Mouse (Mus musculus) retina, adult 2 months (tissue): ENCODE measurements around the gene Heatr4.

Experiments
- DNase-seq: peaks from one replicate; pipeline ENCODE4 v3.0.0-alpha.2; 2012; ENCODE audit warnings: low read depth, low spot score

Heatr4 gene

DNA sequence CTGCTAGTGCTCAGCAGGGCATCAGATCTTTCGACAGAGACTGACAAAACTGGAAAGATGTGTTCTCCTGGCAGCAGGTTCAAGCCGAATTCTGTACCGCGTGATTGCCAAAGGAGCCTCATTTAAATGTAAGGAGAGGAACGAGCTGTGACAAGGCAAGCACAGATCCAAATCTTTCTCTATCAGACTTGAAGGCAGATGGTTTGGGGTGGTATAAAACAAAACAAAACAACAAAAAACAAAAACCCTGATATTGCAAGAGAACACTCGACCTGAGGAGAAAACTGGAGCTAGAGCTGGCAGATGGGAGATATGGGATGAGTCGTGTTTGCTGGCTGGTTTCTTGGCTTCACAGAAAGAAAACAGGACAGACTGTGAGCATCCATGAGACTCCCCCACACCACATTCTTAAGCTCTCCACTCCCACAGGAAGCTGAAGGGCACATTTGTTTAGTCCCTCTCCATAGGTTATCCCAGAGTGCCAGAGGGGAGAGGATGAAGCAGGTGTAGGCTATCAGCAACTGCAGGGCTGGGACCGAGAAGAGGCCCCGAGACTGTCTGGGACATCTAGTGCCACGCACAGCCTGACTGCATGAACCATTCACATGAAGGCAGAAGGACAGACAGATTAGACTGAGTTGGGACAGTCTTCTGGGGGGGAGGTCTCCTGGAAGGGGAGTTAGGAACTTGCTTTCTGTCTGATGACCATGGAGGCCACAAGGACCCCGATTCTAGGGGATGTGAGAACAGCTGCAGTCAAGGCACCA lies 13.9 kb upstream of the Heatr4 start:
- DNase-seq, result no peak

DNA sequence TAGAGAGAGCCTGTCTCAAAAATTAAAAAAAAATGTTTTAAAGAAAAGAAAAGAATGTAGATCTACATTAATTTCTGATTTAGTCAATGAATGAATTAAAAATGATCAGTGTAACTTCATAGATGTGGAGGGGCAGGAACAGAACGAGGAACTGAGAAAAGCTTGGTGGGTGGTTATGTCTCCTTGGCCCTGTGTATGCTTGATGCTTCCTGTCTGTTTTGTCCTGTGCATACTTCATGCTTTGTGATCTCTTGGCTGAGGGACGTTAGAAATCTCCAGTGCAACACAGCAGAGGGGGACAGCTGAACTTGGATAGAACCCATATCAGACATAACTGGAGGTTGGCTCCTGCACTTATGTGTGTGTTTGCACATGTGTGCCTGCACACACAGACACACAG lies 12.6 kb upstream of the Heatr4 start:
- DNase-seq, result no peak

GRCm38 (mm10) chr12:83989378-83989777 lies 4.7 kb upstream of the Heatr4 start:
- DNase-seq, result no peak

- DNase-seq, result no peak
Measured at GRCm38 (mm10) chr12:83988483-83988882, 3.8 kb upstream of the Heatr4 start.

DNA sequence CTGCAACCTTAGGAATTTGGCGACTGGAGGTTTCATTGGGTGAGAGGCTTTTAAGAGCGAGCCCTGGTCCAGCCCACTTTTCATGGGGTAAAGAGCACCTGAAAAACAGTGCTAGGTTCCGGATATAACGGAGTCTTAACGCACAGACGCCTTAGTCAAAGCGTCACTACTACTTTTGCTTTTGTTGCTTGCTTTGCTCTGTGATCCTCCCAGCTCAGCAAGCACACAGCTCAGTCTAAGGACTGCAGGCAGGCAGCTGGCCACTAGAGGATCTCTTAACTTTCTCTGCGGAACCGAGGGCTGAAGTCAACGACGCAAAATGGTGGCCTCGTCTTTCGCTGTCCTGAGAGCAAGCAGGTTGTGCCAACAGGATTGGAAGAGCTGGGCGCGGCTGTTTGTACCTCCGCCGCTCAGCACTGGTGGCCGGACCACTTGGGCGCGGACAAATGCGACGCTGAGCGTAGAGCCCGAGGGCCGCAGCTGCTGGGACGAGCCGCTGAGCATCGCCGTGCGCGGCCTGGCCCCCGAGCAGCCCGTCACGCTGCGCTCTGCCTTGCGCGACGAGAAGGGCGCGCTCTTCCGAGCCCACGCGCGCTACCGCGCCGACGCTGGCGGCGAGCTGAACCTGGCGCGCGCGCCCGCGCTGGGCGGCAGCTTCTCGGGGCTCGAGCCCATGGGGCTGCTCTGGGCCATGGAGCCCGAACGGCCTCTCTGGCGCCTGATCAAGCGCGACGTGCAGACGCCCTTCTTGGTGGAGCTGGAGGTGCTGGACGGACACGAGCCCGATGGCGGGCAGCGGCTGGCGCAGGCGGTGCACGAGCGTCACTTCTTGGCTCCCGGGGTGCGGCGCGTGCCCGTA lies 3.2 kb upstream of the Heatr4 start, which contains the start of gene Acot2:
Acot2 (plus strand) TSS at position 279 of the 859 bp plus-strand sequence.
- peak; percentile 59 for DNase-seq

GRCm38 (mm10) chr12:83987242-83987582 lies 2.6 kb upstream of the Heatr4 start:
- DNase-seq, result no peak

GRCm38 (mm10) chr12:83981615-83982014 lies 3.0 kb downstream of the Heatr4 start:
- DNase-seq, result no peak

DNA sequence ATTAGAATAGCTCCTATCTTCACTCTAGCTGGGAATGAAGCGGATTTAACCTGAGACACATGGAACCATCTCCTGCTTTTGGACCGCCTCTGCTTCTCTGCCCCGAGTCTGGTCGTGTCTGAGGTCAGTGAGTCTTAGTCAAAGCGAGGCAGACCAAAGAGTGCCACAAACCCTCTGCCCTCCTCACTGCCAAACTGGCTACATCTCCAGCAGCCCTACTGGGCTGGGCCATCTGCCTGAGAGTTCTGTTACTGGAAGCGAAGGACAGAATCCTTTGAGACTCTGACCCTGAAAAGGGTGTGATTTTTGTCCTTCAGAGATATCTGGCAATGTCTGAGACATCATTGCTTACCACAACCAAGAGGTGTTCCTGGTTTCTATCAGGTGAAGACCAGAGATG lies 5.8 kb downstream of the Heatr4 start:
- no peak for DNase-seq

GRCm38 (mm10) chr12:83972117-83972516 lies 12.5 kb downstream of the Heatr4 start:
- no peak for DNase-seq

GRCm38 (mm10) chr12:83965235-83965634 lies 19.4 kb downstream of the Heatr4 start:
- no peak for DNase-seq

GRCm38 (mm10) chr12:83958278-83958677 lies 26.4 kb downstream of the Heatr4 start:
- no peak for DNase-seq

DNA sequence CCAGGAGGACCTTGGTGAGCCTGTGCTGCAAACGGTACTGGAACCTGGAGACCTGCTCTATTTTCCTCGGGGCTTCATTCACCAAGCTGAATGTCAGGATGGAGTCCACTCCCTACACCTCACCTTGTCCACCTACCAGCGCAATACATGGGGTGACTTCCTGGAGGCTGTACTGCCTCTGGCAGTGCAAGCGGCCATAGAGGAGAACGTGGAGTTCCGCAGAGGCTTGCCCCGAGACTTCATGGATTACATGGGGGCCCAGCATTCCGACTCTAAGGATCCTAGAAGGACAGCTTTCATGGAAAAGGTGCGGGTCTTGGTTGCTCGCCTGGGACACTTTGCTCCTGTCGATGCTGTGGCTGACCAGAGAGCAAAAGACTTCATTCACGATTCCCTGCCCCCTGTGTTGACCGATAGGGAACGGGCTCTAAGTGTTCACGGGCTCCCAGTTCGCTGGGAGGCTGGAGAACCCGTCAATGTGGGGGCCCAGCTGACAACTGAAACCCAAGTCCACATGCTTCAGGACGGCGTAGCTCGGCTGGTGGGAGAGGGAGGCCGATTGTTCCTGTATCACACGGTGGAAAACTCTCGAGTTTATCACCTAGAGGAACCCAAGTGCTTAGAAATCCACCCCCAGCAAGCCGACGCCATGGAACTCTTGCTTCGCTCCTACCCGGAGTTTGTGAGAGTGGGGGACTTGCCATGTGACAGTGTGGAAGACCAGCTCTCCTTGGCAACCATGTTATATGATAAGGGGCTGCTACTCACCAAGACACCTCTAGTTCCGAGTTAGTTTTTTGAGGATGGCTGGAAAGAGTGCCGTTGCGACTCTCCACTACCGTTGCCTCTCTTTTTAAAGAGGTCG lies 32.7 kb downstream of the Heatr4 start:
- no peak for DNase-seq

DNA sequence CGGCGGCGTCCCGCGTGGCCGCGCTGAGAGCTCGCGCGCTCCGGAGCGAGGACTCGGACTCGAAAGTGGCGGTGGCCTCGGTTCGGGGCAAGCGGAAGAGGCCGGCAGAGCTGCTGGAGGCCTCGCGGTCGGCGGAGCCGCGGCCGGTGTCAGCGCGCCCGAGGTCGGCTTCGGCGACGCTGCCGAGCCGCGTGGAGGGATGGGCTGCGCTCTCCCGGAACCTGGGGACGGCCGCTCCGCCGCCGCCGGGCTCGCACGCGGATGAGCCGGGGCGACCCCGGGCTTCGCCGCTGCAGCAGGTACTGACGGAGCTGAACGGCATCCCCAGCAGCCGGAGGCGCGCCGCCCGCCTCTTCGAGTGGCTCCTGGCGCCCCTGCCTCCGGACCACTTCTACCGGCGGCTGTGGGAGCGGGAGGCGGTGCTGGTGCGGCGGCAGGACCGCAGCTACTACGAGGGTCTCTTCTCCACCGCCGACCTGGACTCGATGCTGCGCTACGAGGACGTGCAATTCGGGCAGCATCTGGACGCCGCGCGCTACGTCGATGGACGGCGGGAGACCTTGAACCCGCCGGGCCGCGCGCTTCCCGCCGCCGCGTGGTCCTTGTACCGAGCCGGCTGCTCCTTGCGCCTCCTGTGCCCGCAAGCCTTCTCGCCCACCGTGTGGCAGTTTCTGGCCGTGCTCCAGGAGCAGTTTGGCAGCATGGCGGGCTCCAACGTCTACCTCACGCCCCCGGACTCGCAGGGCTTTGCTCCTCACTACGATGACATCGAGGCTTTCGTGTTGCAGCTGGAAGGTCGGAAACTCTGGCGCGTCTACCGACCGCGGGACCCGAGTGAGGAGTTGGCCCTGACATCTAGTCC lies 33.6 kb downstream of the Heatr4 start:
- DNase-seq, result no peak

- DNase-seq, result peak; percentile 55
Measured at GRCm38 (mm10) chr12:83950493-83950839, 34.2 kb downstream of the Heatr4 start, which contains the start of gene Riox1. Gene Riox1, plus strand, starts transcription at chr12:83950608.

- no peak for DNase-seq
Measured at GRCm38 (mm10) chr12:83949776-83950492, 34.7 kb downstream of the Heatr4 start.

GRCm38 (mm10) chr12:83949043-83949442 lies 35.6 kb downstream of the Heatr4 start:
- DNase-seq, result no peak

DNA sequence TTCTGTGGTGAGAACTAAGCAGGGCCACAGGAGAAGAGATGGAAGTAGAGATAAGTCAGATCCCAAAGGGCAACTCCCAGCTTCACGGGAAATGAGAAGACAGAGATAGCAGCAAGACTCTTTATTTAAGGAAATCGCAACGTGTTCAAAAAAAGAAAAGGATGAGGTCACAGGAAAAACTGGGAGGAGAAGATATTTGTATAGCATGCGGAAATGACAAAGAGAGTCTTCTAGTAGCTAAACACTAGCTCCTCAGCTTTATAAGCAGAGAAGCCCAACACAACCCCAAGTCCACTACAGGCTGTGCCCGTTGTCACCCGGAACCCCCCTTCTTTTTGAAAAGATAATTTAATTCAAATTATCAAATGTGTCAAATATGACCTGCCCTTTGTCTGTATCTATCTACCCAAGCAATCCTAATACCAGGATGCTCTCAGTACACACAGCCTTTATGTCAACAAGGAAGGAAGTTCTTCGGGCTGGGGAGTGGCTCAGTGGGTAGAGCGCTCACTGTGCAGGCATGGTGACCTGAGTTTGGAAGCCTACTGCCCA lies 37.3 kb downstream of the Heatr4 start:
- DNase-seq, result no peak

GRCm38 (mm10) chr12:83941938-83942337 lies 42.7 kb downstream of the Heatr4 start:
- no peak for DNase-seq

DNA sequence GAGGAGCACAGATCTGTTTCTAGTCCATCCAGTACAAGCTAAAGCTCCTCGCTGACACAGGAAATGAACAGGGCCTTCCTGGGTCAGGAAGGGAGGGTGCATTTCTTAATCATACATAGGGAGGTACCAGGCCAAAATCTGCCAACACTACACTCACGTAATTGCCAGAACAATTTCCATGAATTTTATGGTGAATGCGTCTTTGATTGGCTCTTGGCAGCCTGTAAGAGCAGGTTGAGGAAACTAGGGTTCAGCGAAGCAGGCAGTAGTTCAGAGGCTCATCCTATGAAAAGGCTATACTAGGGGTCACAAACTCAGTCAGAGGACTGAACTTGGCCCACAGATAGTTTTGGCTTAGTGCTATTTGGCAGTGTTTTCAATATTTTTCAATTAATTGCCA lies 44.6 kb downstream of the Heatr4 start:
- DNase-seq, result no peak

GRCm38 (mm10) chr12:83939332-83939731 lies 45.3 kb downstream of the Heatr4 start:
- DNase-seq, result no peak
